Mouse (Mus musculus) ES-Bruce4 (cell line): ENCODE measurements at regions not wholly inside any gene's neighbourhood (a gene's known extent, or its start where the extent isn't known, plus 50 kb on each side); places are given as distances from the start of the nearest gene placed in this dataset.

Source experiments
- H3K27ac ChIP-seq: 2 replicates; pipeline ENCODE4 v1.5.1; 2012; ENCODE audit warnings: low read length, inconsistent platforms; ENCODE audit not compliant: insufficient read depth
- H3K27me3 ChIP-seq: 2 replicates; pipeline ENCODE4 v1.6.1; 2012; ENCODE audit warnings: mild to moderate bottlenecking, low read length, inconsistent platforms; ENCODE audit not compliant: control insufficient read depth, poor library complexity, insufficient read depth, severe bottlenecking
- H3K36me3 ChIP-seq: 2 replicates; pipeline ENCODE4 v1.6.1; 2012; ENCODE audit warnings: inconsistent platforms, mild to moderate bottlenecking, low read length, moderate library complexity; ENCODE audit not compliant: control insufficient read depth, poor library complexity, insufficient read depth, severe bottlenecking
- H3K4me1 ChIP-seq: one replicate; pipeline ENCODE4 v1.8.1; 2011; ENCODE audit warnings: low read length; ENCODE audit not compliant: control insufficient read depth, insufficient read depth
- H3K4me3 ChIP-seq: 2 replicates; pipeline ENCODE4 v1.5.1; 2011; ENCODE audit warnings: low read depth, mild to moderate bottlenecking, low read length
- H3K9ac ChIP-seq: 2 replicates; pipeline ENCODE4 v1.6.1; 2012; ENCODE audit warnings: low read depth, mild to moderate bottlenecking, inconsistent platforms; ENCODE audit not compliant: poor library complexity, severe bottlenecking
- H3K9me3 ChIP-seq: replicated peaks from 2 replicates; pipeline ENCODE4 v1.6.1; 2012; ENCODE audit warnings: mild to moderate bottlenecking, low read length, inconsistent platforms; ENCODE audit not compliant: control insufficient read depth, poor library complexity, insufficient read depth, severe bottlenecking
- CTCF ChIP-seq: IDR thresholded peaks from one replicate; pipeline ENCODE4 v1.8.1; 2011; ENCODE audit warnings: low read depth, low read length
- EP300 ChIP-seq: IDR thresholded peaks from 2 replicates; pipeline ENCODE4 v1.6.1; 2011; ENCODE audit warnings: low read depth, low read length; ENCODE audit not compliant: insufficient read depth
- POLR2A ChIP-seq: IDR thresholded peaks from one replicate; pipeline ENCODE4 v1.8.1; 2011; ENCODE audit warnings: low read length; ENCODE audit not compliant: insufficient read depth

DNA sequence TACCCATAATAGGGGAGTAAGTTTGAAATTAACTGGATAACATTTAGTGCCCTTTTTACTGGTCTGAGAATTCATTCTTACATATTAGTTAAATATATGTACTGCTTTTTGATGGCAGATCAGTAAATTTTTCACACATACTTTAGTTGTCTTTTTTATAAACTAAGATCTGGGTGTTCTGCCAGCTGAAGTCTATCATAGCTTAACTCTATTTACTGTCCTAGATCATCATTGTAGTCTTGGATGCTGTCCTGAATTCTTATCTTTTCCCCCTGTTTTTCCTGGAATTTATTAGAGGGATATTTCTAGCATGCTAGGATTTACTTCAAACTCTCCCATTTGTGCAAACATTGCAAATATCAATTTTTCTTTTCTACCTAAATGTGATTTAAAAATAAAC, 74.3 kb upstream of the Tll1 start:
- Histone ChIP-seq H3K9ac (no peak overlapping the region), H3K27ac (no peak overlapping the region), H3K27me3 (no peaks in the 10 kb centered on the region), H3K4me3 (no peak overlapping the region), H3K4me1 (no peaks in the 10 kb centered on the region), H3K9me3 (no peaks in the 10 kb centered on the region), H3K36me3 (no peaks in the 10 kb centered on the region)
- TF ChIP-seq EP300 = no peak
- no peak for TF ChIP-seq POLR2A
- TF ChIP-seq CTCF = no peak

DNA sequence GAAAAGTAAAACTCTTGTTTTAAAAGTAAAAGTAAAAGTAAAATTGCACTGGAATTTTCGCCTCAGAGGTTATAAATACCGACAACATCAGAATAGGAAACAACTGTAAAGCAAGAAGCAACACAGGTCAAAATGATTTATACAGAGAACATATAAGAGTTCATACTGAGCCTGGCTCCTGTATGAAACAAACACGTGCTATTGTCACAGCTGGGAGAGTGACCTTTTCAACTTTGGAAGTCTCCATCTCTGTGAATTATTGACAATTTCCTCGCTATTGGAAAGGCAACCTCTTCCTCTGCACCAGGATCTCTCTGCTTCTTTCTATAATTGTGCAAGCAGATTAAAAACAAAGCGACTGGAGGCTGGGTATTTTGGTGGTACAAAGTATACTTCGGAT, 70.0 kb upstream of the Tll1 start:
- TF ChIP-seq CTCF (no peak), EP300 (no peak), POLR2A (no peak)
- no peaks in the 10 kb centered on the region for H3K4me1 ChIP-seq
- no peak overlapping the region for H3K4me3 ChIP-seq
- H3K27me3 ChIP-seq = no peaks in the 10 kb centered on the region
- no peaks in the 10 kb centered on the region for H3K9me3 ChIP-seq
- no peak overlapping the region for H3K9ac ChIP-seq
- H3K36me3 ChIP-seq = no peaks in the 10 kb centered on the region
- no peak overlapping the region for H3K27ac ChIP-seq

GRCm38 (mm10) chr8:64265304-64265945, 59.4 kb upstream of the Tll1 start:
- H3K4me1 ChIP-seq = no peaks in the 10 kb centered on the region
- H3K27ac ChIP-seq = no peak overlapping the region
- H3K27me3 ChIP-seq = no peaks in the 10 kb centered on the region
- no peak overlapping the region for H3K4me3 ChIP-seq
- TF ChIP-seq POLR2A = no peak
- no peaks in the 10 kb centered on the region for H3K36me3 ChIP-seq
- no peak overlapping the region for H3K9ac ChIP-seq
- H3K9me3 ChIP-seq = no peaks in the 10 kb centered on the region
